Mouse (Mus musculus) left cerebral cortex, postnatal 25 days (tissue): ENCODE measurements around the gene Lonp1. TPM values are rescaled to one million over a fixed set of nuclear protein-coding genes. Genes with fewer than 3 reads are reported as not detected.
"Not testable (repeated sequence)": the region's sequence is repeated elsewhere in the genome, so short reads cannot be mapped to it uniquely, and the experiment has no call there.

Source experiments
- DNase-seq, 2 experiments: peaks; one replicate each; pipeline ENCODE4 v3.0.0; 2022; ENCODE audit warnings: low spot score in 2 of 2, mixed read lengths in 1 of 2
- intact Hi-C: fragments of 180-260 bp; cut with DNase I; formaldehyde crosslinking; loops from one replicate; pipeline ENCODE4 v1.15.1; 2025
- total RNA-seq, 2 experiments: library from RNA; stranded (reverse); gene quantifications; 2 replicates each; pipeline ENCODE4 v1.2.3; 2021

The Lonp1 gene
- total RNA-seq, 2 experiments from 2014 or later: 63.0 to 63.1 TPM

- intact Hi-C loops: loop anchor here (1.0 kb wide), 1 partner anchor 41 kb away; no protein-coding TSS in a partner anchor
- peak in 1 of 2 experiments; percentile 11 for DNase-seq
Measured at GRCm38 (mm10) chr17:56627530-56628277, 1.0 kb upstream of the Lonp1 start, which contains the start of gene Catsperd. Catsperd (plus strand) TSS chr17:56628143.

- intact Hi-C loops: no loop called here
- no peak for DNase-seq
Measured at GRCm38 (mm10) chr17:56626260-56626659, 427 bp downstream of the Lonp1 start.

GRCm38 (mm10) chr17:56625495-56625894, 1.2 kb downstream of the Lonp1 start:
- DNase-seq: no peak
- intact Hi-C loops: no loop called here

- no peak for DNase-seq
- intact Hi-C loops: no loop called here
Measured at GRCm38 (mm10) chr17:56617628-56618027, 9.1 kb downstream of the Lonp1 start.

GRCm38 (mm10) chr17:56616725-56617124, 10.0 kb downstream of the Lonp1 start:
- DNase-seq: no peak
- intact Hi-C loops: no loop called here

- intact Hi-C loops: no loop called here
- DNase-seq: no peak
Measured at GRCm38 (mm10) chr17:56615792-56616191, 10.9 kb downstream of the Lonp1 start.

GRCm38 (mm10) chr17:56615136-56615784, 11.4 kb downstream of the Lonp1 start:
- intact Hi-C loops: no loop called here
- no peak for DNase-seq

GRCm38 (mm10) chr17:56614391-56615135, 12.1 kb downstream of the Lonp1 start:
- intact Hi-C loops: loop anchor here (5.0 kb wide), 1 partner anchor 58 kb away; the partner anchor contains the start of gene Ranbp3
- DNase-seq: no peak

- DNase-seq: peak in 1 of 2 experiments; percentile 41
- intact Hi-C loops: loop anchor here (5.0 kb wide), 1 partner anchor 58 kb away; the partner anchor contains the start of gene Ranbp3
Measured at GRCm38 (mm10) chr17:56613893-56614292, 12.8 kb downstream of the Lonp1 start.

- intact Hi-C loops: loop anchor here (5.0 kb wide), 1 partner anchor 59 kb away; the partner anchor contains the start of gene Ranbp3
- DNase-seq: peak; percentile 96 to 98
Measured at GRCm38 (mm10) chr17:56613236-56613844, 13.3 kb downstream of the Lonp1 start, which contains the start of gene Rpl36. Rpl36 (plus strand) TSS chr17:56613416.

GRCm38 (mm10) chr17:56612565-56612939, 14.1 kb downstream of the Lonp1 start:
- intact Hi-C loops: loop anchor here (5.0 kb wide), 1 partner anchor 60 kb away; the partner anchor contains the start of gene Ranbp3
- not testable (repeated sequence) for DNase-seq

- no peak for DNase-seq
- intact Hi-C loops: loop anchor here (5.0 kb wide), 1 partner anchor 60 kb away; the partner anchor contains the start of gene Ranbp3
Measured at GRCm38 (mm10) chr17:56611861-56612564, 14.7 kb downstream of the Lonp1 start.

GRCm38 (mm10) chr17:56611323-56611722, 15.4 kb downstream of the Lonp1 start:
- no peak for DNase-seq
- intact Hi-C loops: loop anchor here (5.0 kb wide), 1 partner anchor 61 kb away; the partner anchor contains the start of gene Ranbp3

GRCm38 (mm10) chr17:56609452-56610171, 17.1 kb downstream of the Lonp1 start, which contains the start of gene 2410015M20Rik:
2410015M20Rik (minus strand) TSS chr17:56609771.
- DNase-seq: peak; percentile 97 to 99
- intact Hi-C loops: loop anchor here (2.0 to 5.0 kb wide), 2 partner anchors 25 to 63 kb away; partner anchors contain the start of genes Ranbp3, Safb and Safb2

- intact Hi-C loops: loop anchor here (2.0 kb wide), 1 partner anchor 24 kb away; the partner anchor contains the start of genes Safb and Safb2
- no peak for DNase-seq
Measured at GRCm38 (mm10) chr17:56608699-56609098, 18.0 kb downstream of the Lonp1 start.

- no peak for DNase-seq
Measured at GRCm38 (mm10) chr17:56607521-56608062, 19.1 kb downstream of the Lonp1 start.

GRCm38 (mm10) chr17:56605431-56605830, 21.3 kb downstream of the Lonp1 start:
- intact Hi-C loops: no loop called here
- DNase-seq: no peak

More at GRCm38 (mm10) chr17:56607521-56608062, 19.1 kb downstream of the Lonp1 start:
- intact Hi-C loops: loop anchor here (2.0 kb wide), 1 partner anchor 23 kb away; the partner anchor contains the start of genes Safb and Safb2
